Mouse (Mus musculus) right cerebral cortex, postnatal 14 days (tissue): ENCODE data around the gene Spty2d1.
"Not testable (repeated sequence)": the region's sequence is repeated elsewhere in the genome, so short reads cannot be mapped to it uniquely, and the experiment has no call there.

Experiments used
- DNase-seq: peaks from one replicate; pipeline ENCODE4 v3.0.0; 2022

Gene Spty2d1

GRCm38 (mm10) chr7:47008168-47008993, at the start of gene Spty2d1:
Gene Spty2d1, minus strand, starts transcription at chr7:47008411.
- DNase-seq = peak; percentile 99

GRCm38 (mm10) chr7:47056273-47056672, 48.1 kb upstream of the Spty2d1 start:
- no peak for DNase-seq

GRCm38 (mm10) chr7:47055744-47056143, 47.5 kb upstream of the Spty2d1 start:
- no peak for DNase-seq

- DNase-seq = no peak
These were observed 46.5 kb upstream of the Spty2d1 start for GRCm38 (mm10) chr7:47054666-47055065.

- DNase-seq = no peak
These were observed 45.1 kb upstream of the Spty2d1 start for GRCm38 (mm10) chr7:47053287-47053686.

GRCm38 (mm10) chr7:47052276-47052675, 44.1 kb upstream of the Spty2d1 start:
- peak; percentile 39 for DNase-seq

- DNase-seq = peak; percentile 64
These were observed 43.4 kb upstream of the Spty2d1 start for GRCm38 (mm10) chr7:47051404-47052151.

- DNase-seq = peak; percentile 70
These were observed 42.6 kb upstream of the Spty2d1 start for GRCm38 (mm10) chr7:47050766-47051165.

GRCm38 (mm10) chr7:47050366-47050765, 42.2 kb upstream of the Spty2d1 start, which contains the start of gene Tmem86a:
Gene Tmem86a, plus strand, starts transcription at chr7:47050601.
- DNase-seq = peak; percentile 96

GRCm38 (mm10) chr7:47042823-47043490, 34.7 kb upstream of the Spty2d1 start:
- no peak for DNase-seq

GRCm38 (mm10) chr7:47042121-47042520, 33.9 kb upstream of the Spty2d1 start:
- no peak for DNase-seq

- no peak for DNase-seq
These were observed 33.5 kb upstream of the Spty2d1 start for GRCm38 (mm10) chr7:47041706-47042105.

- DNase-seq = no peak
These were observed 27.2 kb upstream of the Spty2d1 start for GRCm38 (mm10) chr7:47035426-47035825.

- no peak for DNase-seq
These were observed 26.7 kb upstream of the Spty2d1 start for GRCm38 (mm10) chr7:47034785-47035384.

GRCm38 (mm10) chr7:47031371-47031770, 23.2 kb upstream of the Spty2d1 start:
- no peak for DNase-seq

GRCm38 (mm10) chr7:47030517-47031193, 22.4 kb upstream of the Spty2d1 start:
- no peak for DNase-seq

GRCm38 (mm10) chr7:47027520-47027919, 19.3 kb upstream of the Spty2d1 start:
- DNase-seq = no peak

- not testable (repeated sequence) for DNase-seq
These were observed 18.7 kb upstream of the Spty2d1 start for GRCm38 (mm10) chr7:47026899-47027298.

- no peak for DNase-seq
These were observed 17.2 kb upstream of the Spty2d1 start for GRCm38 (mm10) chr7:47025429-47025828.

GRCm38 (mm10) chr7:47024454-47024853, 16.2 kb upstream of the Spty2d1 start:
- DNase-seq = no peak

- peak; percentile 85 for DNase-seq
These were observed 15.3 kb upstream of the Spty2d1 start for GRCm38 (mm10) chr7:47023530-47023929.

GRCm38 (mm10) chr7:47022482-47022881, 14.3 kb upstream of the Spty2d1 start:
- DNase-seq = no peak
